Mouse (Mus musculus) forebrain, embryonic 15.5 days (tissue): Measurements from ENCODE around the gene C130032M10Rik. TPM values are rescaled to one million over a fixed set of nuclear protein-coding genes. Genes with fewer than 3 reads are reported as not detected.

Experiments used
- ATAC-seq: fragments of 200-750 bp; cut with Nextera tagmentation; replicated peaks from 2 replicates; pipeline ENCODE4 v1.8.0; 2017; ENCODE audit warnings: mild to moderate bottlenecking, moderate TSS enrichment, moderate library complexity
- H3K27ac ChIP-seq: fragments of 300-500 bp; sonication (generic); replicated peaks from 2 replicates; pipeline ENCODE4 v1.5.1; 2015; ENCODE audit warnings: mild to moderate bottlenecking, inconsistent platforms
- H3K27me3 ChIP-seq: fragments of 300-500 bp; sonication (generic); 2 replicates; pipeline ENCODE4 v1.6.1; 2015; ENCODE audit warnings: inconsistent platforms
- H3K36me3 ChIP-seq: fragments of 300-500 bp; sonication (generic); 2 replicates; pipeline ENCODE4 v1.6.1; 2015; ENCODE audit warnings: mild to moderate bottlenecking, inconsistent platforms
- H3K4me1 ChIP-seq: fragments of 300-500 bp; sonication (generic); 2 replicates; pipeline ENCODE4 v1.6.1; 2015; ENCODE audit warnings: inconsistent platforms
- H3K4me2 ChIP-seq: fragments of 300-500 bp; sonication (generic); replicated peaks from 2 replicates; pipeline ENCODE4 v1.6.1; 2015; ENCODE audit warnings: mild to moderate bottlenecking, inconsistent platforms
- H3K4me3 ChIP-seq: fragments of 300-500 bp; sonication (generic); 2 replicates; pipeline ENCODE4 v1.5.1; 2015; ENCODE audit warnings: mild to moderate bottlenecking, inconsistent platforms
- H3K9ac ChIP-seq: fragments of 300-500 bp; sonication (generic); replicated peaks from 2 replicates; pipeline ENCODE4 v1.6.1; 2015; ENCODE audit warnings: mild to moderate bottlenecking, inconsistent platforms
- H3K9me3 ChIP-seq: fragments of 300-500 bp; sonication (generic); 2 replicates; pipeline ENCODE4 v1.6.1; 2016; ENCODE audit warnings: inconsistent platforms
- WGBS: fragments of 180-500 bp; shearing (Covaris S2); methylation state at CpG from one replicate; pipeline ENCODE4 v1.1.7; 2015; ENCODE audit warnings: mixed read lengths; 5-methylcytosine and 5-hydroxymethylcytosine counted together
- polyA plus RNA-seq: library from polyadenylated mRNA; unstranded; fragments of >200 nt; fragmentation: Nextera tagmentation; extraction: Ambion mirVana; gene quantifications from 2 replicates; pipeline ENCODE4 v1.2.1, GENCODE M21; 2015

The C130032M10Rik gene
- polyA plus RNA-seq, result not detected in 2 replicates

GRCm38 (mm10) chr9:114515364-114515763 lies at the start of gene C130032M10Rik:
Gene C130032M10Rik (plus strand): TSS chr9:114515697.
- ATAC-seq, result no peak
- 63% methylated on average over 11 of the region's 11 CpGs for WGBS
- H3K27ac ChIP-seq, result no peak within 1 kb of the TSS

DNA sequence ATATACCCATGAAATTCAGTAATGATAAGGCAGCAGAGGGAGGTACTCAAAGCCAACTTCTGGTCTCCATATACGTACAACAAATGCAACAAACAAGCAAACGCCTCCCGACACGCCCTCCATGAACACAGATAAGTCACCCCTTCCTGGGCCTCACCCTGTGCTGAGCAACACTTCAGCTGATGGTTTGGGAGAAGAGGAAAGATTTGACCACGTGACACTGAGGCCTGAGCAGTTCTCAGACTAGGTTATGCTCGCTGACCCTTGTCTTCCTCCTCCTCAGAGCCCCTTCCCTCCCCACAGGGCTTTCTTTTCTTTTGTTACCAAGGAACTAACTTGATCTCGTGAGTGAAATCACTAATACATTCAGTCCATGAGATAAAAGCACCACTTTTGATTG lies 48.6 kb upstream of the C130032M10Rik start:
- H3K9me3 ChIP-seq, result no peaks in the 10 kb centered on the region
- no peak for ATAC-seq
- WGBS, result 74% methylated on average over 7 of the region's 7 CpGs
- H3K4me2 ChIP-seq, result no peak overlapping the region
- no peak overlapping the region for H3K4me3 ChIP-seq
- H3K9ac ChIP-seq, result no peak overlapping the region
- H3K27me3 ChIP-seq, result no peaks in the 10 kb centered on the region
- H3K27ac ChIP-seq, result no peak overlapping the region
- no peaks in the 10 kb centered on the region for H3K4me1 ChIP-seq
- H3K36me3 ChIP-seq, result peaks cover 3% of the 10 kb centered on the region; the same call in 1 of the 2 replicates

More at GRCm38 (mm10) chr9:114515364-114515763, at the start of gene C130032M10Rik:
- no peaks in the 10 kb centered on the region for H3K4me1 ChIP-seq
- peaks cover 10% of the 10 kb centered on the region; the same call in 1 of the 2 replicates for H3K9me3 ChIP-seq
- H3K4me2 ChIP-seq, result no peak within 1 kb of the TSS
- no peak within 1 kb of the TSS for H3K9ac ChIP-seq
- H3K27me3 ChIP-seq, result no peaks in the 10 kb centered on the region
- H3K4me3 ChIP-seq, result no peak within 1 kb of the TSS
- H3K36me3 ChIP-seq, result no peaks in the 10 kb centered on the region

- Histone ChIP-seq H3K9ac (no peak overlapping the region), H3K27me3 (no peaks in the 10 kb centered on the region), H3K4me2 (no peak overlapping the region), H3K9me3 (no peaks in the 10 kb centered on the region), H3K4me3 (no peak overlapping the region), H3K4me1 (no peaks in the 10 kb centered on the region), H3K27ac (no peak overlapping the region), H3K36me3 (peaks cover 3% of the 10 kb centered on the region; the same call in 1 of the 2 replicates)
- no peak for ATAC-seq
- WGBS, result 86% methylated on average over 5 of the region's 5 CpGs
These were observed 47.3 kb upstream of the C130032M10Rik start for GRCm38 (mm10) chr9:114468217-114468616.

DNA sequence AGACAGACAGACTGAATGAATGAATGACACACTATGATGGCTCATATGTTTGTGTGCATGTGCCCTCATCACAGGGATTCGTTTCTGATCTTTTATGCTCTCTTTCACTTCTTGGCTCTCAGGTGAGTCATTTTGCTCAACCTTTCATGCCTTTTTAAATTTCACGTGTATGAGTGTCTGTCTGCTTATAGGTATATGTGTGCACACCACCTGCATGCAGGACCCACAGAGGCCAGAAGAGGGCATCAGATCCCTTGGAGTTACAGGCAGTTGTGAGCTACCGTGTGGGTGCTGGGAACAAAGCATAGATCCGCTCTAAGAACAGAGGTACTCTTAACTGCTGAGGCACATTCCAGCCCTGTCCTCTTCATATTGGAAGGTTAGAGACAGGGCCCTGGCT lies 46.8 kb upstream of the C130032M10Rik start:
- no peak overlapping the region for H3K27ac ChIP-seq
- no peaks in the 10 kb centered on the region for H3K27me3 ChIP-seq
- WGBS, result 93% methylated on average over 4 of the region's 4 CpGs
- no peaks in the 10 kb centered on the region for H3K4me1 ChIP-seq
- no peaks in the 10 kb centered on the region for H3K9me3 ChIP-seq
- H3K36me3 ChIP-seq, result peaks cover 3% of the 10 kb centered on the region; the same call in 1 of the 2 replicates
- ATAC-seq, result no peak
- H3K9ac ChIP-seq, result no peak overlapping the region
- no peak overlapping the region for H3K4me2 ChIP-seq
- H3K4me3 ChIP-seq, result no peak overlapping the region

DNA sequence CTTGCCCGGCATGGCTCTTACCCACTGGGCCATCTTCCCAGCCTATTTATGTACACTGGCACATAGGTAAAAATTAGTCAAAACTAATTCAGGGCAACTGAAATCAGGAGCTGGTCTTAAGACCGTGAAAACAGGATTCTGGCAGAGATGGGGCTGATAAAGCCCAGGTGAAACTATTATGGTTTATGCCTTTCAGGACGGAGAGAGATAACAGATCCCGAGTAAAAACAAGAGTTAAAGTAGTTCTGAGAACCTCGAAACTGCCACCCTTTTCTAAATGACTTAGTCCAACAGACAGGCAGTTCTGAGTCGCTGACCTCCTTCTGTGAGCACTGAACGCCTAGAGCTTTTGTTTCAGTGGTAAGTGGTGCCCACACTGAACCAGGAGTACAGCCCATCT lies 43.6 kb upstream of the C130032M10Rik start:
- no peak overlapping the region for H3K27ac ChIP-seq
- H3K9me3 ChIP-seq, result no peaks in the 10 kb centered on the region
- H3K9ac ChIP-seq, result no peak overlapping the region
- H3K4me2 ChIP-seq, result no peak overlapping the region
- no peaks in the 10 kb centered on the region for H3K4me1 ChIP-seq
- no peak for ATAC-seq
- H3K36me3 ChIP-seq, result peaks cover 3% of the 10 kb centered on the region; the same call in 1 of the 2 replicates
- H3K27me3 ChIP-seq, result no peaks in the 10 kb centered on the region
- H3K4me3 ChIP-seq, result no peak overlapping the region
- 80% methylated on average over 7 of the region's 7 CpGs for WGBS

GRCm38 (mm10) chr9:114477019-114477418 lies 38.5 kb upstream of the C130032M10Rik start:
- Histone ChIP-seq H3K4me1 (no peaks in the 10 kb centered on the region), H3K9ac (no peak overlapping the region), H3K27me3 (no peaks in the 10 kb centered on the region), H3K4me2 (no peak overlapping the region), H3K4me3 (no peak overlapping the region), H3K27ac (no peak overlapping the region), H3K36me3 (no peaks in the 10 kb centered on the region), H3K9me3 (no peaks in the 10 kb centered on the region)
- 91% methylated on average over 9 of the region's 9 CpGs for WGBS
- no peak for ATAC-seq

DNA sequence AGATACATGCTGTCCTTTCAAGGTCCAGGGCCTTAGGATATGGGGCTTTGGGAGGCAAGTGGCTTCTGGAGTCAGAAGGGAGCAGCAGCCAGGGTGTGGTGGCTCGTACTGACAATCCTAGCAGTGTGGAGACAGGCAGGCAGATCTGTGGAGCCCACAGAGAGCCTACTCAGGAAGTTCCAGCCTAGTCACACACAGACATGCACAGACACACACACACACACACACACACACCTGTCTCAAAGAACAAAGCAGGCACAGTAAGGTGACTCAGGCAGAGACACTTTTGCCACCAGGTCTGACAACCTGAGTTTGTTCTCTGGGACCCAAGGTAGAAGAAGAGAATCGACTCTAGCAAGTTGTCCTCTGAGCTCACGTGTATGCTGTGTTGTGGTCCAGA lies 34.6 kb upstream of the C130032M10Rik start:
- Histone ChIP-seq H3K27me3 (no peaks in the 10 kb centered on the region), H3K27ac (no peak overlapping the region), H3K9ac (no peak overlapping the region), H3K4me2 (no peak overlapping the region), H3K4me3 (no peak overlapping the region), H3K4me1 (no peaks in the 10 kb centered on the region), H3K36me3 (no peaks in the 10 kb centered on the region), H3K9me3 (no peaks in the 10 kb centered on the region)
- no peak for ATAC-seq
- WGBS, result 92% methylated on average over 3 of the region's 3 CpGs

- no peaks in the 10 kb centered on the region for H3K4me1 ChIP-seq
- no peak overlapping the region for H3K27ac ChIP-seq
- H3K27me3 ChIP-seq, result no peaks in the 10 kb centered on the region
- H3K4me2 ChIP-seq, result no peak overlapping the region
- WGBS, result 86% methylated on average over 5 of the region's 5 CpGs
- H3K36me3 ChIP-seq, result no peaks in the 10 kb centered on the region
- no peak overlapping the region for H3K9ac ChIP-seq
- H3K4me3 ChIP-seq, result no peak overlapping the region
- ATAC-seq, result no peak
- no peaks in the 10 kb centered on the region for H3K9me3 ChIP-seq
These were observed 30.7 kb upstream of the C130032M10Rik start for GRCm38 (mm10) chr9:114484771-114485170.

DNA sequence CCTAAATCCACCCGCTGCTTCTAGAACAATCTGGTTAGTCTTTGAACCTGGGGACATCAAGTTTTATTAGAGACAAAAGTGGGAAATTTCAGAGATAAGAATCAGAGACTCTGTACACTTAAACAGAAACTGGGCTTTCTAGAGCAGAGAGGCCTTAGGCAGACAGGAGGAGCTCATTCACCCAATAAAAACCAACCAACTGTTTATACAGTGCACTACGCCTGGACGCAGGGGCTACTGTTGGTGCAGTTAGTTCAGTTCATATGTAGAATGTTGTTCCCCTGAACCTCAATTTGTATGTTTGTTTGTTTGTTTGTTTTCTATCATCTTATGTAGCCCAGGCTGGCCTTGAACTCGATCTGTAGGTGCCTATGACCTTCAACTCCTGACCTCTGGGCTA lies 28.7 kb upstream of the C130032M10Rik start:
- H3K36me3 ChIP-seq, result no peaks in the 10 kb centered on the region
- no peaks in the 10 kb centered on the region for H3K4me1 ChIP-seq
- no peak overlapping the region for H3K27ac ChIP-seq
- no peaks in the 10 kb centered on the region for H3K27me3 ChIP-seq
- 92% methylated on average over 4 of the region's 4 CpGs for WGBS
- H3K9ac ChIP-seq, result no peak overlapping the region
- H3K4me3 ChIP-seq, result no peak overlapping the region
- no peak for ATAC-seq
- no peaks in the 10 kb centered on the region for H3K9me3 ChIP-seq
- H3K4me2 ChIP-seq, result no peak overlapping the region

DNA sequence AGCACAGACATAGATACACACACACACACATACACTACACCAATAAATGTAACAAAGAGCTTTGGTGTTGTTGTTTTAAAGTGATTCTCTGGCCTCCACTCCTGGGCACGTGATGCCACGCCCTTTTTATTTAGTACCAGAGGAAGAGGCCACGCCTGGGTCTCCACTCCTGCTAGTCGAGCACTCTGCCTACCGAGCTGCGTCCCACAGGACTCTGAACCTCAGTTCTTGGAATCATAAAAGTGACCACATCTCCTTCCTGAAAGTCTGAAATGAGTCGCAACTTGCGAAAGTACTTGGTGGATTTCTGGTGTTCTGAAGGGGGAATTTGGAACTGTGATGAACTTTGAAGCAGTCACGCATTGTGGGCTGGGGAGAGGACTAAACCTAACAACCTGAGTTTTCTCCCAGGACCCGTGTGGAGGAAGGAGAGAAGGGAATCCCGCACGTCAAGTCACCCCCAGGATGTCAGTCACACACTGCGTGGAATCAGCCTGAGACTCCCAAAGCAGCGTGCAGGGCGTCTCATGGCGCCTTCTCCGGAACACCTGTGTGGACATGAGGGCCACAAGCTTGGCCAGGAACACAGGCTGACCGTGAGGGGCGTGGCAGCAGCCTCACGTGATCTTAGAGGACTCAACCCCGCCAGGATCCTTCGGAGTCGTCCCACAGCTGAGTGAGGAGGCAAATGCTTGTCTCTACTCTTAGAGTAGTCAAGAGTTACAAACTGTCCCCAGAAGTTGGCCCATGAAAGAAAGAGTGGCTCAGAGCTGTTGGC lies 27.8 kb upstream of the C130032M10Rik start:
- Histone ChIP-seq H3K4me3 (no peak overlapping the region), H3K9ac (no peak overlapping the region), H3K4me1 (no peaks in the 10 kb centered on the region), H3K9me3 (no peaks in the 10 kb centered on the region), H3K4me2 (no peak overlapping the region), H3K27me3 (no peaks in the 10 kb centered on the region), H3K27ac (no peak overlapping the region), H3K36me3 (no peaks in the 10 kb centered on the region)
- 89% methylated on average over 23 of the region's 23 CpGs for WGBS
- ATAC-seq, result no peak

- WGBS, result 81% methylated on average over 7 of the region's 7 CpGs
These were observed 19.0 kb upstream of the C130032M10Rik start for GRCm38 (mm10) chr9:114496469-114496868.

DNA sequence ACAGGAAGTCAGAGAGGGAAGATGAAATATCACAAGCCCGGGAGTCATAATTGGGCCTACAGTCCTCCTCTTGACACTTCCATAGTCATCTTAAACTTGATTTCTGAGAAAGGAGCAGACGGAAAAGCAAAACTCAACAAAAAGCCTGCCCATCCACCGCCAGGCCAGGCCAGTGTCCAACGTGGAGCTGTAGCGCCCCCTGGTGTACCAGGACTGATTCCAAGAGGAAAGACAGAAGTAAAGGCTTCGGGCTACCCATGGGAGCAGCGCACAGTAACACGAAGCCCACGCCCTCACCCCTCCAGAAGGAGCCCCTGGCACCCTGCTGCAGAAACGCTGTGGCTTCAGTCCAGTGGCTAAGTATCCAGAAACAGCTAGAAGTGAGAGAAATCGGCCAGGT lies 17.3 kb upstream of the C130032M10Rik start:
- H3K9me3 ChIP-seq, result no peaks in the 10 kb centered on the region
- H3K27ac ChIP-seq, result no peak overlapping the region
- 10% methylated on average over 11 of the region's 11 CpGs for WGBS
- ATAC-seq, result no peak
- H3K36me3 ChIP-seq, result no peaks in the 10 kb centered on the region
- no peak overlapping the region for H3K4me3 ChIP-seq
- no peak overlapping the region for H3K9ac ChIP-seq
- no peak overlapping the region for H3K4me2 ChIP-seq
- no peaks in the 10 kb centered on the region for H3K4me1 ChIP-seq
- no peaks in the 10 kb centered on the region for H3K27me3 ChIP-seq

More at GRCm38 (mm10) chr9:114496469-114496868, 19.0 kb upstream of the C130032M10Rik start:
- no peaks in the 10 kb centered on the region for H3K9me3 ChIP-seq
- no peaks in the 10 kb centered on the region for H3K27me3 ChIP-seq
- no peak overlapping the region for H3K4me3 ChIP-seq
- no peaks in the 10 kb centered on the region for H3K36me3 ChIP-seq
- no peak overlapping the region for H3K27ac ChIP-seq
- no peak overlapping the region for H3K9ac ChIP-seq
- ATAC-seq, result no peak
- no peak overlapping the region for H3K4me2 ChIP-seq
- no peaks in the 10 kb centered on the region for H3K4me1 ChIP-seq
